Mouse (Mus musculus): ENCODE measurements around the gene A830018L16Rik. TPM values are rescaled to one million over a fixed set of nuclear protein-coding genes. Genes with fewer than 3 reads are reported as not detected.

A830018L16Rik gene
- total and polyA plus RNA-seq, 3 experiments, result not detected

GRCm38 (mm10) chr1:11750065-11750464, 336.2 kb downstream of the A830018L16Rik start:
- H3K9me3 ChIP-seq (replicated peaks; ENCODE audit: insufficient read depth, low read length), result no peaks in the 10 kb centered on the region
- no peak for DNase-seq (ENCODE audit: low read depth, low spot score)
- no peaks in the 10 kb centered on the region for H3K79me2 ChIP-seq (ENCODE audit: control insufficient read depth, insufficient read depth, low read length, poor library complexity)
- H3K4me3 ChIP-seq (ENCODE audit: control insufficient read depth in 1 of 2, insufficient read depth in 1 of 2, low read depth in 2 of 2, low read length in 2 of 2), result no peak overlapping the region
- no peaks in the 10 kb centered on the region for H3K4me1 ChIP-seq (ENCODE audit: control insufficient read depth in 1 of 2, insufficient read depth in 2 of 2, low read length in 2 of 2)
- H3K36me3 ChIP-seq (ENCODE audit: control insufficient read depth in 1 of 2, insufficient read depth in 2 of 2, low read length in 2 of 2), result no peaks in the 10 kb centered on the region
- no peaks in the 10 kb centered on the region for H3K27me3 ChIP-seq (ENCODE audit: control insufficient read depth in 1 of 2, insufficient read depth in 2 of 2, low read length in 2 of 2)
- H3K9ac ChIP-seq (ENCODE audit: control insufficient read depth, low read depth, low read length, poor library complexity, severe bottlenecking), result no peak overlapping the region
- H3K27ac ChIP-seq (ENCODE audit: control insufficient read depth, low read depth, low read length), result no peak overlapping the region
- TF ChIP-seq NRF1 (IDR thresholded peaks at IDR 0.05; ENCODE audit: insufficient read depth, low read depth, low read length, poor library complexity, severe bottlenecking), result no peak
- TF ChIP-seq GABPA (IDR thresholded peaks at IDR 0.05; ENCODE audit: low read depth, low read length), result no peak
- TF ChIP-seq MXI1 (IDR thresholded peaks at IDR 0.05; ENCODE audit: low read depth, low read length), result no peak
- no peak for TF ChIP-seq MYC (IDR thresholded peaks at IDR 0.05; ENCODE audit: low read depth, low read length)
- no peak for TF ChIP-seq BHLHE40 (IDR thresholded peaks at IDR 0.05; ENCODE audit: borderline replicate concordance, low read depth, low read length)
- TF ChIP-seq ZMIZ1 (IDR thresholded peaks at IDR 0.05; ENCODE audit: low read depth, low read length), result no peak
- TF ChIP-seq SIN3A (IDR thresholded peaks at IDR 0.05; ENCODE audit: low read length), result no peak
- TF ChIP-seq JUND (IDR thresholded peaks at IDR 0.05; ENCODE audit: low read depth, low read length), result no peak
- TF ChIP-seq KAT2A (conservative IDR thresholded peaks at IDR 0.05; ENCODE audit: low read depth, low read length), result no peak

GRCm38 (mm10) chr1:11750607-11751006, 336.7 kb downstream of the A830018L16Rik start:
- Histone ChIP-seq H3K9me3 (replicated peaks; ENCODE audit: insufficient read depth, low read length) (no peaks in the 10 kb centered on the region), H3K27ac (ENCODE audit: control insufficient read depth, low read depth, low read length) (no peak overlapping the region), H3K79me2 (ENCODE audit: control insufficient read depth, insufficient read depth, low read length, poor library complexity) (no peaks in the 10 kb centered on the region), H3K36me3 (ENCODE audit: control insufficient read depth in 1 of 2, insufficient read depth in 2 of 2, low read length in 2 of 2) (no peaks in the 10 kb centered on the region), H3K4me1 (ENCODE audit: control insufficient read depth in 1 of 2, insufficient read depth in 2 of 2, low read length in 2 of 2) (no peaks in the 10 kb centered on the region), H3K4me3 (ENCODE audit: control insufficient read depth in 1 of 2, insufficient read depth in 1 of 2, low read depth in 2 of 2, low read length in 2 of 2) (no peak overlapping the region), H3K27me3 (ENCODE audit: control insufficient read depth in 1 of 2, insufficient read depth in 2 of 2, low read length in 2 of 2) (no peaks in the 10 kb centered on the region), H3K9ac (ENCODE audit: control insufficient read depth, low read depth, low read length, poor library complexity, severe bottlenecking) (no peak overlapping the region)
- TF ChIP-seq RAD21 (IDR thresholded peaks at IDR 0.05; ENCODE audit: low read depth, low read length), result no peak
- no peak for TF ChIP-seq SIN3A (IDR thresholded peaks at IDR 0.05; ENCODE audit: low read length)
- no peak for TF ChIP-seq ZMIZ1 (IDR thresholded peaks at IDR 0.05; ENCODE audit: low read depth, low read length)
- TF ChIP-seq MAFK (IDR thresholded peaks at IDR 0.05; ENCODE audit: borderline replicate concordance, low read depth, low read length), result no peak
- TF ChIP-seq TCF12 (IDR thresholded peaks at IDR 0.05; ENCODE audit: low read depth, low read length), result no peak
- TF ChIP-seq MAX (IDR thresholded peaks at IDR 0.05; ENCODE audit: low read length), result no peak
- no peak for DNase-seq (ENCODE audit: low read depth, low spot score)

- no peak for DNase-seq (ENCODE audit: low read depth, low spot score)
- Histone ChIP-seq H3K36me3 (ENCODE audit: control insufficient read depth in 1 of 2, insufficient read depth in 2 of 2, low read length in 2 of 2) (no peaks in the 10 kb centered on the region), H3K4me1 (ENCODE audit: control insufficient read depth in 1 of 2, insufficient read depth in 2 of 2, low read length in 2 of 2) (no peaks in the 10 kb centered on the region), H3K27ac (ENCODE audit: control insufficient read depth, low read depth, low read length) (no peak overlapping the region), H3K9me3 (replicated peaks; ENCODE audit: insufficient read depth, low read length) (no peaks in the 10 kb centered on the region), H3K9ac (ENCODE audit: control insufficient read depth, low read depth, low read length, poor library complexity, severe bottlenecking) (no peak overlapping the region), H3K4me3 (ENCODE audit: control insufficient read depth in 1 of 2, insufficient read depth in 1 of 2, low read depth in 2 of 2, low read length in 2 of 2) (no peak overlapping the region), H3K79me2 (ENCODE audit: control insufficient read depth, insufficient read depth, low read length, poor library complexity) (no peaks in the 10 kb centered on the region), H3K27me3 (ENCODE audit: control insufficient read depth in 1 of 2, insufficient read depth in 2 of 2, low read length in 2 of 2) (no peaks in the 10 kb centered on the region)
- TF ChIP-seq RAD21 (IDR thresholded peaks at IDR 0.05; ENCODE audit: low read depth, low read length) (no peak), JUND (IDR thresholded peaks at IDR 0.05; ENCODE audit: low read depth, low read length) (no peak), ELF1 (IDR thresholded peaks at IDR 0.05; ENCODE audit: low read depth, low read length) (no peak), MXI1 (IDR thresholded peaks at IDR 0.05; ENCODE audit: low read depth, low read length) (no peak), TBP (IDR thresholded peaks at IDR 0.05; ENCODE audit: low read depth, low read length) (no peak), NELFE (IDR thresholded peaks at IDR 0.05; ENCODE audit: low read depth, low read length) (no peak), RCOR1 (IDR thresholded peaks at IDR 0.05; ENCODE audit: low read depth, low read length) (no peak), EP300 (IDR thresholded peaks at IDR 0.05; ENCODE audit: low read depth in 1 of 2, low read length in 2 of 2) (no peak), TAL1 (IDR thresholded peaks at IDR 0.05; ENCODE audit: low read length) (no peak), USF2 (IDR thresholded peaks at IDR 0.05; ENCODE audit: borderline replicate concordance in 1 of 2, insufficient read depth in 1 of 2, low read depth in 1 of 2, low read length in 2 of 2) (no peak), KAT2A (conservative IDR thresholded peaks at IDR 0.05; ENCODE audit: low read depth, low read length) (no peak), TCF12 (IDR thresholded peaks at IDR 0.05; ENCODE audit: low read depth, low read length) (no peak), BHLHE40 (IDR thresholded peaks at IDR 0.05; ENCODE audit: borderline replicate concordance, low read depth, low read length) (no peak), UBTF (IDR thresholded peaks at IDR 0.05; ENCODE audit: borderline replicate concordance, insufficient read depth, low read depth, low read length) (no peak), MYC (IDR thresholded peaks at IDR 0.05; ENCODE audit: low read depth, low read length) (no peak), GABPA (IDR thresholded peaks at IDR 0.05; ENCODE audit: low read depth, low read length) (no peak), ZKSCAN1 (IDR thresholded peaks at IDR 0.05; ENCODE audit: low read depth, low read length) (no peak)
Observed at GRCm38 (mm10) chr1:11751996-11752395, 338.1 kb downstream of the A830018L16Rik start.
